Comparison of ENCODE assay signal across 18 mouse cellular contexts in the genomic region with DNA sequence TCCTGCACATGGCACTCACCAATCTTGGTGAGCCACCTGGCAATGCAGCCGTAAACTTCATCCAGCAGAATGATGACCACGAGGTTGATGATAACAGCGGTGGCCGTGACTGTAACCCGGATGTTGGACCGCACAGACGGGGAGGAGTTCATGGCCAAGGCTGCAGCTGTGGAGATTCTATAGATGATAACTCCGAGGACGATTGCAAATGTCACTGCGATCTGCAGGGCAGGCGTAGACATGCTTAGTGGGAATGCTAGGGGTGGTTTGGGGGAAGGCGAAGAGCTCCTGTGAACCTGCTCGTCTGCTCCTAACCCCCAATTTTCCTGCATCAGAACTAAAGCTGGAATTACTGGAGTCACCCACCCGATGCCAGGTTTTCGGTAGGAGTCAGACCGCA. TPM values are rescaled to one million over a fixed set of nuclear protein-coding genes. Genes with fewer than 3 reads are reported as not detected.
DNase-seq lines count a peak whose midpoint lies in the region; ATAC-seq and TF ChIP-seq lines count a peak whose summit lies in the region.
"Had no signal": no experiment of that assay in that cellular context is flagged by ENCODE, and none has a peak within 500 bp of the region (broad histone marks: within the 10 kb centered on the region; RNA-seq: fewer than 3 reads in every experiment).

No protein-coding gene starts in this region.

- peak; percentile 38 for DNase-seq in adrenal gland, postnatal 14 days
- no peak for DNase-seq in adrenal gland, postnatal 25 days
- no peak for DNase-seq in limb, embryonic 10.5 days (ENCODE audit: low spot score)
- peak; percentile 65 for DNase-seq in urinary bladder, postnatal 14 days (ENCODE audit: low spot score)
- no peak for DNase-seq in urinary bladder, postnatal 25 days (ENCODE audit: low spot score)
- DNase-seq in stomach, postnatal 0 days (ENCODE audit: low spot score): no peak
- DNase-seq in heart, postnatal 36 days: no peak
- DNase-seq: adrenal gland, postnatal 10 days; cerebellum, adult 18-20 months; cerebellum, adult 9-11 months; cerebellum, postnatal 36 days; forebrain, postnatal 0 days; gastrocnemius, postnatal 14 days had no signal

- no peak overlapping the region for H3K4me2 ChIP-seq in limb, embryonic 15.5 days
- no peak overlapping the region for H3K4me2 ChIP-seq in stomach, postnatal 0 days (replicated peaks; ENCODE audit: low read depth)
- H3K4me2 ChIP-seq: forebrain, embryonic 12.5 days; heart, embryonic 12.5 days; hindbrain, embryonic 13.5 days had no signal

- no peaks in the 10 kb centered on the region for H3K9me3 ChIP-seq in limb, embryonic 15.5 days
- H3K9me3 ChIP-seq in limb, embryonic 10.5 days (replicated peaks): no peaks in the 10 kb centered on the region
- no peaks in the 10 kb centered on the region for H3K9me3 ChIP-seq in stomach, postnatal 0 days (ENCODE audit: control insufficient read depth, low read length)
- H3K9me3 ChIP-seq: forebrain, embryonic 12.5 days; heart, embryonic 12.5 days; hindbrain, embryonic 13.5 days had no signal

- H3K27ac ChIP-seq in limb, embryonic 15.5 days: peak overlapping the region; percentile 48; the same call in 1 of the 2 replicates
- H3K27ac ChIP-seq in limb, embryonic 10.5 days: no peak overlapping the region
- H3K27ac ChIP-seq in stomach, postnatal 0 days (replicated peaks): peak overlapping the region; percentile 77; the same call in 1 of the 2 replicates
- H3K27ac ChIP-seq: forebrain, embryonic 12.5 days; hindbrain, embryonic 13.5 days; hindbrain, postnatal 0 days had no signal

- no peaks in the 10 kb centered on the region for H3K36me3 ChIP-seq in limb, embryonic 15.5 days
- H3K36me3 ChIP-seq in limb, embryonic 10.5 days: no peaks in the 10 kb centered on the region
- no peaks in the 10 kb centered on the region; the same call in 1 of the 2 replicates for H3K36me3 ChIP-seq in stomach, postnatal 0 days (ENCODE audit: control insufficient read depth, insufficient read depth, low read length)
- H3K36me3 ChIP-seq: heart, embryonic 12.5 days; hindbrain, embryonic 13.5 days had no signal

- H3K9ac ChIP-seq in limb, embryonic 15.5 days: no peak overlapping the region
- H3K9ac ChIP-seq in stomach, postnatal 0 days (ENCODE audit: low read length): no peak overlapping the region
- H3K9ac ChIP-seq: forebrain, embryonic 12.5 days; forebrain, postnatal 0 days; heart, embryonic 12.5 days; hindbrain, embryonic 13.5 days had no signal

- intact Hi-C loops in heart, postnatal 36 days (cut with DNase I): no loop called here

- no peak for ATAC-seq in limb, embryonic 15.5 days (ENCODE audit: insufficient number of reproducible peaks, low FRiP score, low TSS enrichment, low read depth)
- no peak for ATAC-seq in stomach, postnatal 0 days (ENCODE audit: low FRiP score, low TSS enrichment)
- ATAC-seq: forebrain, postnatal 0 days had no signal

- TF ChIP-seq EP300 in stomach, postnatal 0 days (optimal IDR thresholded peaks at IDR 0.05): no peak

- no peak overlapping the region for H3K4me3 ChIP-seq in limb, embryonic 15.5 days
- no peak overlapping the region for H3K4me3 ChIP-seq in limb, embryonic 10.5 days
- H3K4me3 ChIP-seq in stomach, postnatal 0 days (ENCODE audit: low read depth, low read length): no peak overlapping the region
- H3K4me3 ChIP-seq: forebrain, embryonic 12.5 days; heart, embryonic 12.5 days; hindbrain, embryonic 13.5 days had no signal

- H3K27me3 ChIP-seq in limb, embryonic 15.5 days: no peaks in the 10 kb centered on the region
- no peaks in the 10 kb centered on the region for H3K27me3 ChIP-seq in limb, embryonic 10.5 days (ENCODE audit: low read depth, poor library complexity, severe bottlenecking)
- no peaks in the 10 kb centered on the region for H3K27me3 ChIP-seq in stomach, postnatal 0 days (ENCODE audit: control insufficient read depth, insufficient read depth, low read length)
- H3K27me3 ChIP-seq: heart, embryonic 12.5 days had no signal

- H3K4me1 ChIP-seq in limb, embryonic 15.5 days: peaks cover 9% of the 10 kb centered on the region
- H3K4me1 ChIP-seq in limb, embryonic 10.5 days: peaks cover 12% of the 10 kb centered on the region; the same call in 1 of the 2 replicates
- no peaks in the 10 kb centered on the region; the same call in 1 of the 2 replicates for H3K4me1 ChIP-seq in stomach, postnatal 0 days (replicated peaks; ENCODE audit: control insufficient read depth, insufficient read depth)
- H3K4me1 ChIP-seq: forebrain, embryonic 12.5 days; hindbrain, embryonic 13.5 days had no signal

- TF ChIP-seq CTCF in stomach, postnatal 0 days (IDR thresholded peaks at IDR 0.05; ENCODE audit: low read depth): no peak

- WGBS in limb, embryonic 15.5 days: 80% methylated on average over 16 of the region's 16 CpGs
- WGBS in limb, embryonic 10.5 days: 87% methylated on average over 16 of the region's 16 CpGs
- 82% methylated on average over 16 of the region's 16 CpGs for WGBS in stomach, postnatal 0 days

RNA-seq across cellular contexts. Expression of gene Fadd, which starts 29.3 kb away (rescaled TPM):
- 9.1 and 10.2 TPM in 2 replicates for total RNA-seq in adrenal gland, postnatal 14 days (2021)
- total RNA-seq in adrenal gland, postnatal 25 days (2021): 13.5 and 17.1 TPM in 2 replicates
- polyA plus RNA-seq in limb, embryonic 15.5 days (2015; fragmentation: Nextera tagmentation; extraction: Ambion mirVana): 10.1 and 10.8 TPM in 2 replicates
- polyA plus RNA-seq in limb, embryonic 10.5 days (2016; fragmentation: Nextera tagmentation; extraction: Ambion mirVana): 12.6 and 13.5 TPM in 2 replicates
- 7.8 and 8.9 TPM in 2 replicates for polyA plus RNA-seq in stomach, postnatal 0 days (2015; fragmentation: Nextera tagmentation; extraction: Ambion mirVana)
- 1 to 10 TPM; 8.0 to 9.3 TPM for total RNA-seq in heart, postnatal 36 days (2021)

RNA-seq across cellular contexts. Expression of gene Ppfia1, which starts 58.1 kb away (rescaled TPM):
- 50.9 and 56.3 TPM in 2 replicates for total RNA-seq in adrenal gland, postnatal 14 days (2021)
- total RNA-seq in adrenal gland, postnatal 25 days (2021): 61.7 and 66.6 TPM in 2 replicates
- polyA plus RNA-seq in limb, embryonic 15.5 days (2015; fragmentation: Nextera tagmentation; extraction: Ambion mirVana): 35.8 and 42.5 TPM in 2 replicates
- polyA plus RNA-seq in limb, embryonic 10.5 days (2016; fragmentation: Nextera tagmentation; extraction: Ambion mirVana): 43.2 and 45.5 TPM in 2 replicates
- polyA plus RNA-seq in stomach, postnatal 0 days (2015; fragmentation: Nextera tagmentation; extraction: Ambion mirVana): 15.2 and 16.1 TPM in 2 replicates
- total RNA-seq in heart, postnatal 36 days (2021): 10 to 100 TPM; 39.3 TPM

Comparison
In these comparisons a context has a peak if more than half of its experiments do, and no peak if none do; other contexts are left out.
1. DNase-seq: peak in adrenal gland, postnatal 14 days (single experiment) and urinary bladder, postnatal 14 days (single experiment); none in adrenal gland, postnatal 25 days (single experiment), limb, embryonic 10.5 days (single experiment), urinary bladder, postnatal 25 days (single experiment), stomach, postnatal 0 days (single experiment) and heart, postnatal 36 days (0 of 2).